Mouse (Mus musculus) liver, embryonic 18 days (tissue): ENCODE data around the gene Tmx4. TPM values are rescaled to one million over a fixed set of nuclear protein-coding genes. Genes with fewer than 3 reads are reported as not detected.

Source experiments
- polyA plus RNA-seq: library from polyadenylated mRNA; depleted of rRNA; stranded (reverse); fragments of >200 nt; gene quantifications from 2 replicates; pipeline ENCODE4 v1.2.3, GENCODE M21; 2012; rRNA removed

The Tmx4 gene
- 5.1 and 6.4 TPM in 2 replicates for polyA plus RNA-seq

DNA sequence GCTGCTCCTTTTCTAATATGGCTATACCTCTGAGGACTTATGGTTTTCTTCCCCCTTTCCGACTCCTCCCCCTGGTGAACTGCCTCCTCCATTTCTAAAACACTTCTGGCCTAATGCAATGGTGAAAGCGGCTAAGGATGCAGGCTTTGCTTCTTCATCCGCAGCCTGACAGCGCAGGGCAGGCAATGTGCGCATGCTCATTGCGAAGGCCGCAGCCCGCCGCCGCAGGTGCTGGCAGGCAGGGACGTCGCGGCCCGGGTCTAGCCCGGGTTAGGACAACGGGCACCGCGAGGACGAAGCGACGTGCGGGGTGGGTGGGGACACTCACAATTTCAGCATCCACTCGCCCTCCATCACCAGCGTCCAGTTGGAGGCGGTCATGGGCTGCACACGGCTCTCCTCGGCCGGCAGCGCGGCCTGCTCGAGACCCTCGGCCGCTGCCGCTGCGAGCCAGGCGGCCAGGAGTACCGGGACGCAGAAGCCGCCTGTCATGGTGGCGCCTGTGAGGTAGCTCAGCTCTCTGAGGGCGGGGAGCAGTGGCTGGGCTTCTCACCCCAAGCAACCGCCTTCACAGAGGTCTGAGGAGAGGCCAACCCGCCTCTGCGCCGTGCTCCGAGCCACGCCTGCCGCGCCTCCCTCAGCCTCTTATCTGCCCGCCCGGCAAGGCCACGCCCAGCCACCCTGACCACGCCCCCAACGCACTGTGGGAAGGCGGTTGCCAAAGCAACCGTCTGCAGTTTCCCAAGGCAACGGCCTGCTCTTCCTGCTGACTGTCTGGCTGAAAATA is at the start of gene Tmx4:
Gene Tmx4, minus strand, starts transcription at position 632 of the 787 bp plus-strand sequence.

DNA sequence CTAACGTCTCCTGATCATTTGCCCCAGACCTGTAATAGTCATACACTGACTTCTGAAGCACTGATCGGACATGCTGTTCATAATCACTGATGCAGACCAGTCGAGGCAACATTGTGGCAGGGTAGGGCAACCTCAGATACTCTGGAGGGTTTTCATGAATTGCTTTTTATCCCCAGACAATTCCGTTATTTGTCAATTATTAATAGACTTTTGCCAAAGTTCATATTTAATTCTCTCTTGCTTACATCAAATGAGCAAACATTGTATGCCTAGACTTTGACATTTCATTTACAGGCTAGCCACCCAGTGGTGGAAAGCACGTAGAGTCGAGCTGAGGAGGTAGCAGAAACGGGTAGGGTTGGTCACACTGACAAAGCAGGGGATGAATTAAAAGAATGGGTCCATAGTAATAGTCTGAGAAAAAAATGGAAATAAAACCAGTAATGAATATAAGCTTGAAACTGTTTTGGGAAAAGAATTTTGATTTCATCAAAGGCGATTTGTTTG is 89.7 kb downstream of the Tmx4 start, which contains the start of gene Hao1:
Gene Hao1, minus strand, starts transcription at position 148 of the 507 bp plus-strand sequence.

Other genes with a start within 250 kb of the Tmx4 start
- gene Hao1, start 89.8 kb downstream of the Tmx4 start, polyA plus RNA-seq: 49.2 and 65.7 TPM in 2 replicates
- gene Plcb1, start 141.9 kb upstream of the Tmx4 start, polyA plus RNA-seq: 1.2 and 1.8 TPM in 2 replicates